Mouse (Mus musculus) kidney, adult 9 months (tissue): ENCODE results near the gene Ppp6r3.

Experiments
- DNase-seq: peaks from one replicate; pipeline ENCODE4 v3.0.0; 2022

Ppp6r3 gene

GRCm38 (mm10) chr19:3575632-3576384 is at the start of gene Ppp6r3:
Ppp6r3 (minus strand) TSS chr19:3575749.
- peak; percentile 99 for DNase-seq

GRCm38 (mm10) chr19:3625111-3625510 is 49.6 kb upstream of the Ppp6r3 start:
- DNase-seq, result no peak

GRCm38 (mm10) chr19:3623824-3624223 is 48.3 kb upstream of the Ppp6r3 start:
- DNase-seq, result peak; percentile 81

- no peak for DNase-seq
Observed at GRCm38 (mm10) chr19:3623294-3623693, 47.7 kb upstream of the Ppp6r3 start.

GRCm38 (mm10) chr19:3620871-3621270 is 45.3 kb upstream of the Ppp6r3 start:
- DNase-seq, result no peak

GRCm38 (mm10) chr19:3619359-3619758 is 43.8 kb upstream of the Ppp6r3 start:
- no peak for DNase-seq

GRCm38 (mm10) chr19:3613991-3614390 is 38.4 kb upstream of the Ppp6r3 start:
- DNase-seq, result no peak

GRCm38 (mm10) chr19:3612534-3613273 is 37.2 kb upstream of the Ppp6r3 start:
- no peak for DNase-seq

GRCm38 (mm10) chr19:3611730-3612129 is 36.2 kb upstream of the Ppp6r3 start:
- DNase-seq, result no peak

- peak; percentile 36 for DNase-seq
Observed at GRCm38 (mm10) chr19:3610886-3611285, 35.3 kb upstream of the Ppp6r3 start.

GRCm38 (mm10) chr19:3609826-3610225 is 34.3 kb upstream of the Ppp6r3 start:
- peak; percentile 26 for DNase-seq

GRCm38 (mm10) chr19:3594316-3594715 is 18.8 kb upstream of the Ppp6r3 start:
- DNase-seq, result no peak

GRCm38 (mm10) chr19:3593379-3594055 is 18.0 kb upstream of the Ppp6r3 start:
- no peak for DNase-seq

- no peak for DNase-seq
Observed at GRCm38 (mm10) chr19:3589968-3590367, 14.4 kb upstream of the Ppp6r3 start.

GRCm38 (mm10) chr19:3589547-3589946 is 14.0 kb upstream of the Ppp6r3 start:
- DNase-seq, result no peak

GRCm38 (mm10) chr19:3587729-3588128 is 12.2 kb upstream of the Ppp6r3 start:
- DNase-seq, result peak; percentile 55

GRCm38 (mm10) chr19:3586540-3586939 is 11.0 kb upstream of the Ppp6r3 start:
- peak; percentile 57 for DNase-seq

GRCm38 (mm10) chr19:3586026-3586425 is 10.5 kb upstream of the Ppp6r3 start:
- DNase-seq, result no peak

GRCm38 (mm10) chr19:3581326-3581725 is 5.8 kb upstream of the Ppp6r3 start:
- DNase-seq, result peak; percentile 72

- no peak for DNase-seq
Observed at GRCm38 (mm10) chr19:3577911-3578290, 2.4 kb upstream of the Ppp6r3 start.

GRCm38 (mm10) chr19:3577265-3577910 is 1.8 kb upstream of the Ppp6r3 start:
- no peak for DNase-seq

GRCm38 (mm10) chr19:3576451-3577264 is 1.1 kb upstream of the Ppp6r3 start:
- DNase-seq, result no peak
